Comparison of ENCODE assay signal across 8 mouse cellular contexts in genomic region chr13:51748009-51748552, GRCm38 (mm10). TPM values are rescaled to one million over a fixed set of nuclear protein-coding genes. Genes with fewer than 3 reads are reported as not detected.
DNase-seq lines count a peak whose midpoint lies in the region; ATAC-seq and TF ChIP-seq lines count a peak whose summit lies in the region.

No protein-coding gene starts in this region.

- ATAC-seq in embryonic facial prominence, embryonic 14.5 days (ENCODE audit: low read depth) = peak; percentile 81
- peak; percentile 81 to 89 for ATAC-seq in hematopoietic stem cell, adult 5-6 weeks (replicated peaks in 1 of 2; ENCODE audit: insufficient read depth in 1 of 2, low FRiP score in 2 of 2, low TSS enrichment in 1 of 2, low read depth in 1 of 2, poor library complexity in 2 of 2, severe bottlenecking in 2 of 2)
- ATAC-seq in liver, embryonic 12.5 days = peak; percentile 95

- no peak overlapping the region for H3K4me2 ChIP-seq in embryonic facial prominence, embryonic 14.5 days (ENCODE audit: low read depth, low read length)
- peak overlapping the region; percentile 49 for H3K4me2 ChIP-seq in liver, embryonic 12.5 days

- H3K4me1 ChIP-seq in embryonic facial prominence, embryonic 14.5 days (ENCODE audit: control insufficient read depth, insufficient read depth, low read length) = peaks cover 43% of the 10 kb centered on the region
- H3K4me1 ChIP-seq in liver, embryonic 12.5 days = peaks cover 100% of the 10 kb centered on the region
- H3K4me1 ChIP-seq in spleen, adult 2 months (ENCODE audit: control insufficient read depth, insufficient read depth, insufficient read length) = peaks cover 70% of the 10 kb centered on the region

- 52% methylated on average over 11 of the region's 12 CpGs for WGBS in embryonic facial prominence, embryonic 14.5 days
- 18% methylated on average over 12 of the region's 12 CpGs for WGBS in liver, embryonic 12.5 days (ENCODE audit: insufficient replicate concordance)
- 13% methylated on average over 12 of the region's 12 CpGs for WGBS in spleen, adult 2 months

- TF ChIP-seq POLR2A in spleen, adult 2 months (IDR thresholded peaks at IDR 0.05; ENCODE audit: low read depth, low read length) = no peak; the same call in 1 of the 2 replicates

- H3K27ac ChIP-seq in embryonic facial prominence, embryonic 14.5 days (replicated peaks; ENCODE audit: low read depth, low read length) = peak overlapping the region; percentile 65
- H3K27ac ChIP-seq in liver, embryonic 12.5 days = peak overlapping the region; percentile 72
- H3K27ac ChIP-seq in spleen, adult 2 months (ENCODE audit: insufficient read depth, low read length) = peak overlapping the region; percentile 78

- H3K4me3 ChIP-seq in embryonic facial prominence, embryonic 14.5 days (ENCODE audit: low read depth, low read length) = no peak overlapping the region
- no peak overlapping the region for H3K4me3 ChIP-seq in liver, embryonic 12.5 days
- H3K4me3 ChIP-seq in spleen, adult 2 months (ENCODE audit: extremely low read depth, insufficient read depth, insufficient read length) = peak overlapping the region; percentile 22

- no peaks in the 10 kb centered on the region for H3K27me3 ChIP-seq in embryonic facial prominence, embryonic 14.5 days (replicated peaks; ENCODE audit: control insufficient read depth, insufficient read depth, low read length)
- H3K27me3 ChIP-seq in liver, embryonic 12.5 days (replicated peaks) = no peaks in the 10 kb centered on the region
- no peaks in the 10 kb centered on the region for H3K27me3 ChIP-seq in spleen, adult 2 months (ENCODE audit: control insufficient read depth, insufficient read depth, low read length)

- no peaks in the 10 kb centered on the region for H3K36me3 ChIP-seq in embryonic facial prominence, embryonic 14.5 days (ENCODE audit: control insufficient read depth, insufficient read depth, low read length)
- H3K36me3 ChIP-seq in liver, embryonic 12.5 days = no peaks in the 10 kb centered on the region
- no peaks in the 10 kb centered on the region for H3K36me3 ChIP-seq in spleen, adult 2 months (ENCODE audit: control insufficient read depth, insufficient read depth, low read length)

- DNase-seq in 3T3-L1 (ENCODE audit: low read depth, low spot score) = peak; percentile 77
- DNase-seq in CD4-positive helper T cell, adult 2 months (ENCODE audit: low read depth, low spot score) = peak; percentile 80
- DNase-seq in embryonic facial prominence, embryonic 14.5 days (ENCODE audit: low spot score) = peak; percentile 88
- peak in 1 of 2 experiments; percentile 67 for DNase-seq in spleen, adult 2 months (ENCODE audit: low read depth in 1 of 2, low spot score in 2 of 2)
- DNase-seq in right cerebral cortex, postnatal 36 days (ENCODE audit: low spot score in 2 of 2) = no peak
- DNase-seq in embryo, embryonic 9.5 days (ENCODE audit: extremely low spot score) = no peak

- no peak overlapping the region for H3K9ac ChIP-seq in embryonic facial prominence, embryonic 14.5 days (ENCODE audit: low read depth, low read length)
- H3K9ac ChIP-seq in liver, embryonic 12.5 days = peak overlapping the region; percentile 37

- H3K9me3 ChIP-seq in embryonic facial prominence, embryonic 14.5 days (ENCODE audit: control insufficient read depth, low read length) = no peaks in the 10 kb centered on the region
- H3K9me3 ChIP-seq in liver, embryonic 12.5 days (replicated peaks) = no peaks in the 10 kb centered on the region

- TF ChIP-seq CTCF in spleen, adult 2 months (IDR thresholded peaks at IDR 0.05; ENCODE audit: extremely low read depth, insufficient read depth, insufficient read length, insufficient replicate concordance) = no peak

RNA-seq across cellular contexts. Expression of gene Sema4d, which starts 45.5 kb away (rescaled TPM):
- 11.1 and 11.7 TPM in 2 replicates for polyA plus RNA-seq in embryonic facial prominence, embryonic 14.5 days (2014; fragmentation: Nextera tagmentation; extraction: Ambion mirVana)
- total RNA-seq in hematopoietic stem cell, adult 5-6 weeks (2017) = 16.9 and 26.5 TPM in 2 replicates
- polyA plus RNA-seq in liver, embryonic 12.5 days (2016; fragmentation: Nextera tagmentation; extraction: Ambion mirVana) = 10.8 TPM in 2 replicates
- 77.0 and 103 TPM in 2 replicates for polyA plus RNA-seq in spleen, adult 2 months (2012; rRNA removed)

Comparison
In these comparisons a context has a peak if more than half of its experiments do, and no peak if none do; other contexts are left out.
1. DNase-seq: peak in 3T3-L1 (single experiment), CD4-positive helper T cell, adult 2 months (single experiment) and embryonic facial prominence, embryonic 14.5 days (single experiment); none in right cerebral cortex, postnatal 36 days (0 of 2) and embryo, embryonic 9.5 days (single experiment).
2. Peak in every context shown above with its lines, with median percentiles within 50 percentile points of each other: ATAC-seq and H3K27ac ChIP-seq.